ENCODE assay signal across 8 mouse cellular contexts in genomic region chr13:23530181-23530900, GRCm38 (mm10). TPM values are rescaled to one million over a fixed set of nuclear protein-coding genes. Genes with fewer than 3 reads are reported as not detected.
A peak's percentile ranks its signal among the peaks of the same experiment; 100 is the strongest.
DNase-seq lines count a peak whose midpoint lies in the region; ATAC-seq and TF ChIP-seq lines count a peak whose summit lies in the region.

No protein-coding gene starts in this region.

- H3K36me3 ChIP-seq in forebrain, embryonic 10.5 days (replicated peaks), result no peaks in the 10 kb centered on the region
- no peaks in the 10 kb centered on the region for H3K36me3 ChIP-seq in liver, embryonic 15.5 days (replicated peaks)

- H3K4me1 ChIP-seq in forebrain, embryonic 10.5 days, result peaks cover 47% of the 10 kb centered on the region
- H3K4me1 ChIP-seq in liver, embryonic 15.5 days (replicated peaks), result peaks cover 42% of the 10 kb centered on the region
- H3K4me1 ChIP-seq in olfactory bulb, adult 2 months (ENCODE audit: control insufficient read depth, insufficient read depth, low read length), result peaks cover 9% of the 10 kb centered on the region; the same call in 1 of the 2 replicates

- TF ChIP-seq CTCF in olfactory bulb, adult 2 months (IDR thresholded peaks at IDR 0.05; ENCODE audit: insufficient read depth, low read depth, low read length), result no peak

- peak overlapping the region; percentile 92 for H3K27ac ChIP-seq in forebrain, embryonic 10.5 days
- H3K27ac ChIP-seq in liver, embryonic 15.5 days (replicated peaks), result peak overlapping the region; percentile 98
- peak overlapping the region; percentile 95 for H3K27ac ChIP-seq in olfactory bulb, adult 2 months (ENCODE audit: insufficient read depth, low read depth, low read length)

- under 1% methylated on average over 20 of the region's 20 CpGs for WGBS in forebrain, embryonic 10.5 days
- under 1% methylated on average over 20 of the region's 20 CpGs for WGBS in liver, embryonic 15.5 days (ENCODE audit: insufficient replicate concordance)
- under 1% methylated on average over 20 of the region's 20 CpGs for WGBS in olfactory bulb, adult 2 months

- intact Hi-C loops in heart, postnatal 14 days (cut with DNase I), result loop anchor here (5.0 kb wide), 1 partner anchor 52 kb away; the partner anchor contains the start of gene Hist1h4d

- no peaks in the 10 kb centered on the region for H3K27me3 ChIP-seq in forebrain, embryonic 10.5 days (ENCODE audit: poor library complexity, severe bottlenecking)
- H3K27me3 ChIP-seq in liver, embryonic 15.5 days, result no peaks in the 10 kb centered on the region

- H3K9ac ChIP-seq in liver, embryonic 15.5 days, result peak overlapping the region; percentile 75

- H3K4me2 ChIP-seq in liver, embryonic 15.5 days, result peak overlapping the region; percentile 78

- ATAC-seq in liver, embryonic 15.5 days (ENCODE audit: insufficient read depth), result no peak

- peak; percentile 83 for DNase-seq in CD4-positive, CD25-positive, alpha-beta regulatory T cell, adult 2 months (ENCODE audit: low read depth, low spot score)
- peak; percentile 36 for DNase-seq in adrenal gland, postnatal 25 days
- peak; percentile 49 for DNase-seq in forebrain, embryonic 10.5 days (ENCODE audit: extremely low spot score, low spot score)
- DNase-seq in heart, postnatal 14 days, result peak; percentile 64 to 73
- peak; percentile 80 for DNase-seq in layer of hippocampus, adult 11-12 months (ENCODE audit: low spot score)
- DNase-seq in thymus, postnatal 36 days, result peak; percentile 66 to 69

- peak overlapping the region; percentile 54 for H3K4me3 ChIP-seq in forebrain, embryonic 10.5 days
- H3K4me3 ChIP-seq in liver, embryonic 15.5 days (replicated peaks), result peak overlapping the region; percentile 66
- peak overlapping the region; percentile 57 for H3K4me3 ChIP-seq in olfactory bulb, adult 2 months (ENCODE audit: insufficient read depth, low read depth, low read length)

- H3K9me3 ChIP-seq in forebrain, embryonic 10.5 days, result no peaks in the 10 kb centered on the region
- H3K9me3 ChIP-seq in liver, embryonic 15.5 days (replicated peaks), result no peaks in the 10 kb centered on the region

- TF ChIP-seq POLR2A in olfactory bulb, adult 2 months (IDR thresholded peaks at IDR 0.05; ENCODE audit: insufficient read depth, low read depth, low read length), result no peak

RNA-seq across cellular contexts. Expression of gene Hist1h4h, which starts 0.5 kb away (rescaled TPM):
- 474 and 516 TPM in 2 replicates for total RNA-seq in adrenal gland, postnatal 25 days (2021)
- 3.8 and 4.0 TPM in 2 replicates for polyA plus RNA-seq in forebrain, embryonic 10.5 days (2016; fragmentation: Nextera tagmentation; extraction: Ambion mirVana)
- 100 to 1,000 TPM; 465 to 538 TPM for total RNA-seq in heart, postnatal 14 days (2021)
- polyA plus RNA-seq in liver, embryonic 15.5 days (2015; fragmentation: Nextera tagmentation; extraction: Ambion mirVana), result 4.6 and 7.0 TPM in 2 replicates
- polyA plus RNA-seq in olfactory bulb, adult 2 months (2012; ENCODE audit: insufficient read depth, insufficient read length, low replicate concordance, missing spikeins), result not detected in 2 replicates

RNA-seq across cellular contexts. Expression of gene Hist1h2af, which starts 3.4 kb away (rescaled TPM):
- total RNA-seq in adrenal gland, postnatal 25 days (2021), result 63.3 and 106 TPM in 2 replicates
- 6.7 and 9.5 TPM in 2 replicates for polyA plus RNA-seq in forebrain, embryonic 10.5 days (2016; fragmentation: Nextera tagmentation; extraction: Ambion mirVana)
- total RNA-seq in heart, postnatal 14 days (2021), result 100 to 1,000 TPM in 1 of 2 experiments, 10 to 100 TPM in 1; 49.0 to 131 TPM
- 8.3 and 9.7 TPM in 2 replicates for polyA plus RNA-seq in liver, embryonic 15.5 days (2015; fragmentation: Nextera tagmentation; extraction: Ambion mirVana)
- polyA plus RNA-seq in olfactory bulb, adult 2 months (2012; ENCODE audit: insufficient read depth, insufficient read length, low replicate concordance, missing spikeins), result not detected in 2 replicates

RNA-seq across cellular contexts. Expression of gene Hist1h3g, which starts 4.9 kb away (rescaled TPM):
- 24.0 and 39.4 TPM in 2 replicates for total RNA-seq in adrenal gland, postnatal 25 days (2021)
- polyA plus RNA-seq in forebrain, embryonic 10.5 days (2016; fragmentation: Nextera tagmentation; extraction: Ambion mirVana), result 6.3 and 8.1 TPM in 2 replicates
- 10 to 100 TPM; 13.1 to 34.3 TPM for total RNA-seq in heart, postnatal 14 days (2021)
- polyA plus RNA-seq in liver, embryonic 15.5 days (2015; fragmentation: Nextera tagmentation; extraction: Ambion mirVana), result 9.4 and 11.7 TPM in 2 replicates
- polyA plus RNA-seq in olfactory bulb, adult 2 months (2012; ENCODE audit: insufficient read depth, insufficient read length, low replicate concordance, missing spikeins), result not detected in 2 replicates

RNA-seq across cellular contexts. Expression of gene Hist1h2bh, which starts 12.9 kb away (rescaled TPM):
- total RNA-seq in adrenal gland, postnatal 25 days (2021), result 6.6 and 6.8 TPM in 2 replicates
- 0.74 and 0.79 TPM in 2 replicates for polyA plus RNA-seq in forebrain, embryonic 10.5 days (2016; fragmentation: Nextera tagmentation; extraction: Ambion mirVana)
- 1 to 10 TPM; 3.7 to 7.4 TPM for total RNA-seq in heart, postnatal 14 days (2021)
- polyA plus RNA-seq in liver, embryonic 15.5 days (2015; fragmentation: Nextera tagmentation; extraction: Ambion mirVana), result 1.5 and 1.6 TPM in 2 replicates
- not detected in 2 replicates for polyA plus RNA-seq in olfactory bulb, adult 2 months (2012; ENCODE audit: insufficient read depth, insufficient read length, low replicate concordance, missing spikeins)

RNA-seq across cellular contexts. Expression of gene Hist1h3f, which starts 13.5 kb away (rescaled TPM):
- total RNA-seq in adrenal gland, postnatal 25 days (2021), result 33.9 and 36.7 TPM in 2 replicates
- 1.00 and 1.7 TPM in 2 replicates for polyA plus RNA-seq in forebrain, embryonic 10.5 days (2016; fragmentation: Nextera tagmentation; extraction: Ambion mirVana)
- 10 to 100 TPM; 21.6 to 40.3 TPM for total RNA-seq in heart, postnatal 14 days (2021)
- 0.99 and 1.4 TPM in 2 replicates for polyA plus RNA-seq in liver, embryonic 15.5 days (2015; fragmentation: Nextera tagmentation; extraction: Ambion mirVana)
- not detected in 2 replicates for polyA plus RNA-seq in olfactory bulb, adult 2 months (2012; ENCODE audit: insufficient read depth, insufficient read length, low replicate concordance, missing spikeins)
